Mouse (Mus musculus) embryo, embryonic 10 days (tissue): Measurements from ENCODE around the gene Ptges3.

ENCODE experiments used
- DNase-seq: peaks from one replicate; pipeline ENCODE4 v3.0.0-alpha.2; 2015; ENCODE audit warnings: low spot score

The Ptges3 gene

DNA sequence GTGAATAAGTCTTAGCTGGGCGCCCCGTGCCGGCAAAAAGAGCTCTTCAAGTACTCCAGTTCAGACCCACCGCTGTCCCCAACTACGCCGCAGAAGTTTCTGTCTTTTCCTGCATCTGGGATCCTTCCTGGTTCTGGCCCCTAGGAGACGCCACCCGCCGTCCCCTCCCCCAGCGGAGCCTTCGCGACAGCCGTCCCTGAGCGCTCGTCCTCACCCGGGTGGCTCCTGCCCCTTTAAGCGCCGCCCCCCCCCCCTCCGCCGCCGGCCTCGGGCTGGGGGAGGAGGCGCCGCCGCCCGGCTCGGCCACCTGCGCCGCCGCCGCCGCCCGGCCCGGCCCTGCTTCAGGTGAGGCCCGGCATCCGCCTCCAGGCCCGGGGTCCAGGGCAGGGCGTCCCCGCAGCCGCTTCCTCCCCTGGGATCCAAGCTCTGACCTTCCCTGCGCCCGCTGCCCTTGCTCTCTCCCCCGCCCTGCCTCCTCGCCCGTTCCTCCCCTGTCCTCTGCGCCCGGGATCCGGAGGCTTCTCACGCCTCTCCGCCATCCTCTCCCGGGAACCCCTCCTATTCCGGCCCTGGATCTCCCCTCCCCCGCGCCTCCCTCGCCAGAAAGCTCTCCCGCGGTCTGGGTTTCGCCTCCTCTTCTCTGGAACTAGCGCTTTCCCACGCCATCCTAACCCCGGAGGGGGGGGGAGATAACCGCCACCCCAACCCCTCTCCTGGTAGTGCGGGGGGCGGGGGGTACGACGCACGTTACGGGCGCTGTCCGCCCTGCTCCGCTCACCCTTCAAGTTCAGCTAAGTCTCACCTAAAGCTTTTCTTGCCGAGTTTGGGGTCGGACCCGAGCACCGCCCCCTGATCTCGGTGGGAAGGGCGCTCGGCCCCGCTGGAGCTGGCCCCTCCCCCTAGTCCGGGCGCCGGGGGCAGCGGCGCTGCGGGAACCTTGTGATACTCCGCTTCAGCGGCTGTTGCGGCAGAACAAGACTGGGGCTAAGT is 34.0 kb downstream of the Ptges3 start:
- DNase-seq, result peak; percentile 88

- no peak for DNase-seq
Measured at GRCm38 (mm10) chr10:128093496-128094294, 34.9 kb downstream of the Ptges3 start.

DNA sequence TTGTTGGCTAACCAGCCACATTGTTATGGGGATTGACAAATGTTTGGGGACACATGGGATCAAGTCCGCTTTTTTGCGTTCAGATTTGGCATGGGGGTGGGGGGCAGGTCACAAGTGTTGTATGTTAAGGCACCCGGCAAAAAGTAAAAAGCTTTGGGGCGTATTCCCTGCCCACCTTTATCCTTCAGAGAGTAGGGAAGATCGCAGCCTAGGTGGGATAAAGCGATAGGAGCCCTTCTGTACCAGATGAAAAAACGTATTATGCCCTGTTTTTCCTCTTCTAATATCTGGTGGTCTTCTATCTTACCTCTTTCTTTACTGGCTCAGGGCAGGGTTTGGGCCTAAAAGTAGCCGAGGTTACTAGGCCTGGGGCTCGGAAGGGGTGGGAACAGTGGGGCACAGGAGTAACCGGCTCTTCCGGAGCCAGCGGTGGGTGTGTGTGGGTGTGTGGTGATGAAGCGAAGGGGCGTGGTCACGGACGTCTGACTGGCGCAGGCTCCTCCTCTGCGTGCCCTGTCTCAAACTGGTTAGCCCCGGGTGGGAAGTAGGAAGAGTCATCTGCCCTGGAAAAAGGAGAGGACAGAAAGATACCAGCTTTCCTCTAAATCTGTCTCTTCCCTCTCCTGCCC is 35.7 kb downstream of the Ptges3 start:
- peak; percentile 95 for DNase-seq

GRCm38 (mm10) chr10:128095003-128095636 is 36.4 kb downstream of the Ptges3 start:
- DNase-seq, result no peak

DNA sequence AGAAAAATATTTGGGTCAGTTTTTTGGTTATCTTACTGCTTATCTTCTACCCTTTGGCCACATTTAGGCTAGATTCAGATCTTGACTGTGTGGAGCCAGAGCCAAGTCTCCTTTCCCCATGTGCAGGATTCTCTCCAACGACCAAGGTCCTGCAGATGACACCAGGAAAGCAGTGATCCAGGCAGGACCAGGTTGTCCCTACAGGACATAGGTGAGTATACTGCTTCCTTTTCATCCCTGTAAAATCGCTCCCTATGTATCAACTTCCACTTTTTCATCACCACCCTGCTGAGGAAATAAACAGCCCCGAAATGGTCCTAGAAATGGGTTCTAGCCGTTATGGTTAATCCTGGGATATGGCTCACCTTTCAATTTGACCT is 37.5 kb downstream of the Ptges3 start:
- no peak for DNase-seq

- peak; percentile 90 for DNase-seq
Measured at GRCm38 (mm10) chr10:128096693-128097586, 38.2 kb downstream of the Ptges3 start.

- DNase-seq, result peak; percentile 62
Measured at GRCm38 (mm10) chr10:128097587-128097971, 38.8 kb downstream of the Ptges3 start.

GRCm38 (mm10) chr10:128110103-128110761 is 51.5 kb downstream of the Ptges3 start:
- DNase-seq, result no peak

GRCm38 (mm10) chr10:128111227-128111626 is 52.5 kb downstream of the Ptges3 start:
- DNase-seq, result no peak

- no peak for DNase-seq
Measured at GRCm38 (mm10) chr10:128123833-128124232, 65.1 kb downstream of the Ptges3 start.

- no peak for DNase-seq
Measured at GRCm38 (mm10) chr10:128124831-128125230, 66.1 kb downstream of the Ptges3 start.

GRCm38 (mm10) chr10:128125951-128126350 is 67.2 kb downstream of the Ptges3 start:
- DNase-seq, result no peak
